Mouse (Mus musculus) heart, postnatal 25 days (tissue): ENCODE results near the gene Prss32. TPM values are rescaled to one million over a fixed set of nuclear protein-coding genes. Genes with fewer than 3 reads are reported as not detected.
"Not testable (repeated sequence)": the region's sequence is repeated elsewhere in the genome, so short reads cannot be mapped to it uniquely, and the experiment has no call there.

Experiments used
- DNase-seq: peaks from one replicate; pipeline ENCODE4 v3.0.0; 2022; ENCODE audit warnings: low spot score
- intact Hi-C: fragments of 180-260 bp; cut with DNase I; formaldehyde crosslinking; loops from one replicate; pipeline ENCODE4 v1.15.1; 2025
- total RNA-seq, 2 experiments: library from RNA; stranded (reverse); gene quantifications; 2 replicates each; pipeline ENCODE4 v1.2.3; 2021

Prss32 gene
- total RNA-seq, 2 experiments from 2014 or later, result not detected

DNA sequence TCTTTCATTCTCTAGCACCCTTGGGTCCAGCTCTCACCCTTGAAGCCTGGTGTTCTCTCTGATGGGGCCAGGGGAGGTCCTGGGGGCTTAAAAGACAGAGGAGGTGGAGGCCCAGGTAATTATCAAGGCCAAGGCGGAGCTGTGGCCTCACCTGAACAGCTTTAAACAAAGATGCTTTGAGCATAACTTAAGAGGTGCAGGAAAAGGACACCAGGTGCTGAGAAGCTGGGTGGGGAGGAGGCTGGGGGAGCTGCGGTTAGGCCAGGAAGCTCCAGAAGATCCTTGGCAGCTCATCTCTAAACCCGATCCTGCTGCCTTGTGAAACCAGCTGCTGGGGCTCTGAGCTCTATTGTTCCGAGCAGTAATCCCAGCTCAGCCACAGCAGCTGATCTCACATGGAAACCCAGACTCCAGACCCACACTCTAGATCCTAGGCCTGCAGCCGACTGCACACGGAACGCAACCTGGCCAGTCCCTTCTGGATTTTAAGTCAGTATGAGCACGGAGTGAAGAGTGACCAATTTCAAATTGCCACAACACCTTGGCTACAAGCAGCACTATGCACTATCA is 7.6 kb upstream of the Prss32 start, which contains the start of gene Prss33:
Gene Prss33 (minus strand): TSS at position 51 of the 570 bp plus-strand sequence.
- intact Hi-C loops, result no loop called here
- no peak for DNase-seq

GRCm38 (mm10) chr17:23841145-23841544 is 2.5 kb upstream of the Prss32 start:
- intact Hi-C loops, result loop anchor here (2.0 to 5.0 kb wide), 2 partner anchors 64 to 94 kb away; partner anchors contain the start of gene Kremen2
- DNase-seq, result no peak

GRCm38 (mm10) chr17:23843141-23843811 is 379 bp upstream of the Prss32 start:
- intact Hi-C loops, result loop anchor here (5.0 kb wide), 1 partner anchor 96 kb away; the partner anchor contains the start of gene Kremen2
- DNase-seq, result no peak

DNA sequence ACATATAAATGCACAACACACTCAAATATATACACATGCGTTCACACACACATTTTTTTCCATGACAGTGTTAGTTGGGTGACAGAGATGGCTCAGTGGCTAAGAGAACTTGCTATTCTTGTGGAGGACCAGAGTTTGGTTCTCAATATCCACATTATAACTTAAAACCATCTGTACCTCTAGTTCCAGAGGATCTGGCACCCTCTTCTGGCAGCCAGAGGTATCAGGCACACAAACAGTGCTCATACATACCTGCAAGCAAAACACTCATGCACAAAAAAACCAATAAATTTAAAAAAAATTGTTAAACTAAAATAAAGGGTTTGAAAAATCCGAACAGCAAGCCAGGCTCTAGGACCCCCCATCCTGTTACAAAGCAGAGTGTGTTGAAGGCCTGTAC is 6.4 kb downstream of the Prss32 start:
- DNase-seq, result no peak
- intact Hi-C loops, result no loop called here

DNA sequence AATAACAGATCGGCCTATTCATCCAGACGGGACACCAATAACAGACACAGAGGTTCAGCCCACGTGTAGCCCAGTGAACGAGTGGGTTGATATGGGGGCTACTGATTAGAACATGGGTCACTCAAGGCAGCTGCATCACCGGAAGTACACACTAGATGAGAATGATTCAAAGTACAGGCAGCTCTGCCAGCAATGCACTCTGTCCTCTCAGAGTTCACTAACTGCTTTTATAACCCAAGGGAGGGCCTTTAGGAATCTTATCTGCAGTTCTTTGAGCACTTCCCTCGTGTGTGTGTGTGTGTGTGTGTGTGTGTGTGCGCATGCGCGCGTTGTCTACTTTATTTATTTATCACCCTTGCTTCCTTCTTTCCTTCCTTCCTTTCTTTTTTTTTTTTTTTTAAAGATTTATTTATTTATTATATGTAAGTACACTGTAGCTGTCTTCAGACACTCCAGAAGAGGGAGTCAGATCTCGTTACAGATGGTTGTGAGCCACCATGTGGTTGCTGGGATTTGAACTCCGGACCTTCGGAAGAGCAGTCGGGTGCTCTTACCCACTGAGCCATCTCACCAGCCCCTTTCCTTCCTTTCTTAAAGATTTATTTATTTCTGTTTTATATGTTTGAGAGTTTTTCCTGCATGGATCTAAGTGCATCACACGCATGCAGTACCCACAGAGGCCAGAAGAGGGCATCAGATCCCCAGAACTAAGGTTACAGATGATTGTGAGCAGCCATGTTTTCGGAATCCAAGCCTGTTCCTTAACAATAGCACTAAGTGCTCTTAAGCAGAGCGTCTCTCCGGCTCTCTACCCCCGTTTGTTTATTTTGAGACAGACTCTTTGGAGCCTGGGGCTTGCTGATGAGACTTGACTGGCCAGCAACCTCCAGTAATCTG is 7.4 kb downstream of the Prss32 start:
- no peak for DNase-seq
- intact Hi-C loops, result loop anchor here (1.0 kb wide), 1 partner anchor 109 kb away; no protein-coding TSS in a partner anchor

- intact Hi-C loops, result no loop called here
These were observed 9.6 kb downstream of the Prss32 start for GRCm38 (mm10) chr17:23853292-23853691.

DNA sequence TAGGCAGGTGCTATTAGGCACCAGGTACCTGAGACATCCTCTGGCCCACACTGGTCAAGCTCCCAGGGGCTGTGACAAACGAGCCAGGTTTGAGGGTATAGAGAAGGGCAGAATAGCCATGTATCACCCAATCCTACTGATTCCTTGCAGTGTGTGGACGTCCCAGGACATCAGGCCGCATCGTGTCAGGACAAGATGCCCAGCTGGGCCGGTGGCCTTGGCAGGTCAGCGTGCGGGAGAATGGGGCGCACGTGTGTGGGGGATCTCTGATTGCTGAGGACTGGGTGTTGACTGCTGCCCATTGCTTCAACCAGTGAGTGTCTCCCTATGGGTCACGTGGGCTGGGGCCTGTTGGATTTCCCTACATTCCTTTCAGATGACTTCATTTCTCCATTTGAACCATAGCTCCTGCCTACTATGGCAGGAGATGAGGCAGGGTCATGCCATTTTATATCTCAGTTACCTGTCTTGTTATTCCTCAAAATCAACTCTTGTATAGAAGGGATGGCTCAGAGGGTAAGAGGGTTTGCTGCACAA is 10.6 kb downstream of the Prss32 start:
- intact Hi-C loops, result no loop called here
- DNase-seq, result no peak

More at GRCm38 (mm10) chr17:23853292-23853691, 9.6 kb downstream of the Prss32 start:
- no peak for DNase-seq

DNA sequence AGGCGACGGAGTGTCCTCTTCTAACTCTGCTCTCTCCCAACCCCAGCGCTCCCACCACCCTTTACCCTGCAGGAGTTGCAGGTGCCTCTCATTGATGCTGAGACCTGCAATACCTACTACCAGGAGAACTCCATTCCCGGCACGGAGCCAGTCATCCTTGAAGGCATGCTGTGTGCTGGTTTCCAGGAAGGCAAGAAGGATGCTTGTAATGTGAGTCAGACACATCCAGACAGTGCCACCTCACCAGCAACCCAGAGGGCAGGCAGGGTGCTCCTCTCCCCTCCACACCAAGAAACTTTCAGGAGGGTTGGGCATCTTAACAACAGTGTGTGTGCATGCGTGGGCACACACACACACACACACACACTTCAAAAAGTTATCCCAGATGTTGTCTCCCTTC is 13.5 kb downstream of the Prss32 start:
- no peak for DNase-seq
- intact Hi-C loops, result no loop called here

- intact Hi-C loops, result no loop called here
- no peak for DNase-seq
These were observed 14.3 kb downstream of the Prss32 start for GRCm38 (mm10) chr17:23857913-23858312.

GRCm38 (mm10) chr17:23862926-23863325 is 19.3 kb downstream of the Prss32 start:
- no peak for DNase-seq
- intact Hi-C loops, result no loop called here

GRCm38 (mm10) chr17:23867756-23868155 is 24.1 kb downstream of the Prss32 start, which contains the start of gene Prss21:
TSS of gene Prss21 (plus strand) at chr17:23868056.
- intact Hi-C loops, result no loop called here
- no peak for DNase-seq

- no peak for DNase-seq
- intact Hi-C loops, result no loop called here
These were observed 24.9 kb downstream of the Prss32 start for GRCm38 (mm10) chr17:23868513-23868912.

GRCm38 (mm10) chr17:23873884-23874856 is 30.5 kb downstream of the Prss32 start:
- intact Hi-C loops, result loop anchor here (1.0 kb wide), 1 partner anchor 86 kb away; no protein-coding TSS in a partner anchor
- no peak for DNase-seq

DNA sequence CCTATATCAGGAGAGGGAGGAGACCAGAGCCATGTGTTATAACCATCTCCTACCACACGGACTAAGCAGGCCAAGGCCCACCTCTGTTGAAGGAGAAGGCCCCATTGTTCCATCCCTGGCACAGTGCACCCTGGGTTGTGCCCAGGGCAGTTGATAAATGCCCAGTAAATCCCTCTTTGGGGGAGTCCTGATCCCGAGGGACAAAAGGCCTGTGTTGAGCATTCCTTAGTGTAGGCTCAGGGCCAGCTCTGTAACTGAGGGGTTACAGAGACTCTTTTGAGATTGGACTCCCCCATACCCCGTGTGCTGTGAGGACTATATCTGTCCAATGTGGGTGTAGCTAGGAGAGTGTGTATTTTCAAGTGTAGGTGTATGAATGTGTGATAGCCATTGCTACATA is 33.1 kb downstream of the Prss32 start:
- DNase-seq, result no peak
- intact Hi-C loops, result no loop called here

GRCm38 (mm10) chr17:23877166-23877565 is 33.5 kb downstream of the Prss32 start:
- DNase-seq, result no peak
- intact Hi-C loops, result no loop called here

DNA sequence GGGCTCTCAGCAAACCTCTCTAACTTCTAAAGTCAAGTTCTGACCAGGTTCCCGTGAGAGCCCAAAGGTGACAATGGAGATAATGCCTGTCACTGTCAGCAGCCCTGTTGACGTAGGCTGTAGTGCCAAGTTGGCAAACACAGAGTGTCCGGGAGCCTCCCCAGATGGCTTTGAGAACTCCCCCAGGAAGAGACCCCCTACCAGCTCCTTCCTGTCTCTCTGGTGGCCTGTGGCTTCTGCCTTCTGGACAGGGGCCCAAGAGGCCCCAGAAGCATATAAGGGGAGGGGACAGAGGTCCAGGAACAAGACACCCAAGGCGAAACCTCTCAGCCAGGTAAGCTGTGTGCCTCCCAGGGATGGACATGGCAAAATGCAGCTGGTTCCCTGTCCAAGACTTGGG is 36.9 kb downstream of the Prss32 start, which contains the start of the genes Dcpp1 and Dcpp2:
Gene Dcpp1 (plus strand): TSS at position 301 of the 400 bp plus-strand sequence.
Gene Dcpp2 (plus strand): TSS at position 305 of the 400 bp plus-strand sequence.
- DNase-seq, intact Hi-C loops: not testable (repeated sequence)
